Mouse (Mus musculus): ENCODE data around the gene Gnb3.
"Not testable (repeated sequence)": the region's sequence is repeated elsewhere in the genome, so short reads cannot be mapped to it uniquely, and the experiment has no call there.

GRCm38 (mm10) chr6:124831199-124831598 is 8.9 kb downstream of the Gnb3 start:
- not testable (repeated sequence) for TF ChIP-seq POLR2A, CTCF (IDR thresholded peaks at IDR 0.05; ENCODE audit: insufficient read depth, low read depth, low read length)

All from olfactory bulb, adult 2 months (tissue).